Mouse (Mus musculus): ENCODE data around the gene Cep170b.

Gene Cep170b

DNA sequence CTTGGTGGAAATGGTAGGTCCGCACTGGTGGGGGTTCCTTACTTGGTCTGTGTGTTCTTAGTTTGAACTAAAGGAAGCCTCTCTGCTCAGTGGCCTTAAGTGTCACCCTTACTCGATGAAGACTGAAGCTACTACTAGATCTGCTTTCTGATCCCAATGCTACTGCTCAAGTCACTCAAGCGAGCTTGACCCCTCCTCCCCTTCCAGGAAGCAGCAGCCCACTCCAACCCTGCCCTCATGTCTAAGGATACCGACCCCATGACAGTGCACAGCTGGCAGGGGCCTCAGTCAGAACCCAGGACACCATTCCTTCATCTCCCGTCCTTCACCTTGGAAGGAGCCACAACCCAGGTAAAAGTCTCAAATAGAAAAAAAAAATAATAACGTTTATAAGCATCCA lies at the start of gene Cep170b:
TSS of gene Cep170b (plus strand) at position 240 of the 400 bp plus-strand sequence.
- DNase-seq (ENCODE audit: low spot score), result no peak

DNA sequence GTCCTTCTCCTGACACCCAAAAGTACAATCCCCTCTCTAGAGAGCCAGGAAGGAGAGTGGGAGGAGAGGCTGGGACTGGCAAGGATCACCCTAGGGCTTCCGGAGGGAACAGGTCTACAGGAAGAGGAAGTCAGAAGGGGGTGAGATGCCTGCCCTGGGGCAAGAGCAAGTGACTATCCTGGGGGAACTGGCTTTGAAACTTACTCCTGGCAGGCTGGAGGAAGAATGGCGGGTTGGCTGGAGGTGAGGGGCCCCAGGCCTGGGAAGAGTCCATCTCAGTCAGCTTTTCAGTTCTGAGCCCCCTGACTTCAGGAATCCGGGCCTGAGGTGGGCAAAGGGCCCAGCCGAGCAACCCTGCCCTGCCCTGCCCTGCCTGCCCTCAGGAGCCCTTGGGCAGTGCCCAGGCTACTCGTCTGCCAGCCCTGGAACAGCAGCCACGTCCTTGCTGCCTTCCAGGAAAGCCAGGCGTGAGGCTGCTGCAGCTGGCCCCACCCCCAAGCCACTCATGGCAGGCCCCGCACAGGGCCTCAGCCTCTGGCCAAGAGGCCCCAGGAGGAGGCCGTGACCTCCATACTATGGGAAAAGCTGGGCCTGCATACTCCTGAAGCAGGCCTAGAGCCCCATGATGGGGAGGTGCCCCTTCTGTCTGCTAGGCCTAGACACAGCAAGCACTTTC lies 49.4 kb upstream of the Cep170b start:
- DNase-seq (ENCODE audit: low spot score), result no peak

DNA sequence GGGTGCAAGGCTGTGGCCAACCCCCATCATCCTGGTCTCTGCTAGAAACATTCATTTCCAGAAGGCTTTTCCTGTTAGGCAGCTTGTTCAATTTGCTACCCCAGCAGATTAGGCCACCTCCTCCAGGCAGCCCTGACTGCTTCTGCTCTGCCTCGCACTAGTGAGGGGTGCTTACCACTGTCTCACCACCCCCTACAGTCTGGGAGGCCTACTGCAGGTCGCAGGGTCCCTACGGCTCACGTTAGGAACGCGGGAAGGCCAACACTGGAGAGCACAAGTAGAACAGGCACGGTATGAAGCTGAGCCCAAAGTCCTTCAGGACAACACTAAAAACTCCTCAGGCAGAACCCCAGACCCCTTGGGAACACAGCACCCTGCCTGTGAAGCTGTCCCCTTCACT lies 48.4 kb upstream of the Cep170b start:
- no peak for DNase-seq (ENCODE audit: low spot score)

DNA sequence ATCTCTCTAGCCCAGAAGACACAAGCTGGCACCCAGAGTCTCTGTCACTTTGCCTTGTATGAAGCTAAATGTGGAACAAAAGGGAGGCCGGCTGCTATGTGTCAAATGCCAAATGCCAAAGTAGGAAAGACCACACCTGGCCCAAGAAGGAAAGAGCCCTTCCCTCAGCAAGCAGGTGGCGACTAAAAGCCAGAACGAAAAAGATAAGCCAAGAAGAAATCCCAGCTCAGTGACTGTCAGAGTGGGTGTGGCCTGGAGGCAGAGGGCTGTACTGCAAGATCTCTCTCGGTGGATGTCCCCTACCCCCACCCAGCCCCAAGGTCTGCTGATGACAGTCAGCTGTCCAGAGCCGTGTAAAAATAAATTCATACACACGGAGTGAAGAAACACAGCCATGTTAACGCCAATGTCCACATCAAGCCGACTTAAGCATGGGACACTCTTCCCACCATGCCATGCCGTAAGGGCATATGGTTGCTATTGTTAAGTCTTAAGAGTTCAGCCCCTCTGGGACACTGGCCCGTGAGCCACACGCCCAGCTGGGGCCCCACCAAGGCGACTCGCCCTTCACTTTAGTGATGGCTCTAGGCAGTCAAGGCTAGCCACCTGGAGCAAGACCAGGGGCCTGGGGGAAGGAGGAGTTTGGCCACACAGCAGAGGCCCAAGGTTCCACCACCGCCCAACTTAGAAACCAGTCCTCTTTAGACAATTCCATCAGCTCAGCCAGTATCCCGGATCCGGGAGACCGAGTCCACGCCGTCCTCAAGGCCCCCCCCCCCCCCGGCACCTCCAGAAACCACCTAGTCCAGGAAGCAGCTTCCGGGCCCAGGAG lies 47.3 kb upstream of the Cep170b start:
- DNase-seq (ENCODE audit: low spot score), result no peak

GRCm38 (mm10) chr12:112673576-112674091 lies 46.6 kb upstream of the Cep170b start:
- no peak for DNase-seq (ENCODE audit: low spot score)

GRCm38 (mm10) chr12:112674132-112675011 lies 45.9 kb upstream of the Cep170b start, which contains the start of gene Akt1:
Akt1 (minus strand) TSS chr12:112674884.
- peak; percentile 55 for DNase-seq (ENCODE audit: low spot score)

DNA sequence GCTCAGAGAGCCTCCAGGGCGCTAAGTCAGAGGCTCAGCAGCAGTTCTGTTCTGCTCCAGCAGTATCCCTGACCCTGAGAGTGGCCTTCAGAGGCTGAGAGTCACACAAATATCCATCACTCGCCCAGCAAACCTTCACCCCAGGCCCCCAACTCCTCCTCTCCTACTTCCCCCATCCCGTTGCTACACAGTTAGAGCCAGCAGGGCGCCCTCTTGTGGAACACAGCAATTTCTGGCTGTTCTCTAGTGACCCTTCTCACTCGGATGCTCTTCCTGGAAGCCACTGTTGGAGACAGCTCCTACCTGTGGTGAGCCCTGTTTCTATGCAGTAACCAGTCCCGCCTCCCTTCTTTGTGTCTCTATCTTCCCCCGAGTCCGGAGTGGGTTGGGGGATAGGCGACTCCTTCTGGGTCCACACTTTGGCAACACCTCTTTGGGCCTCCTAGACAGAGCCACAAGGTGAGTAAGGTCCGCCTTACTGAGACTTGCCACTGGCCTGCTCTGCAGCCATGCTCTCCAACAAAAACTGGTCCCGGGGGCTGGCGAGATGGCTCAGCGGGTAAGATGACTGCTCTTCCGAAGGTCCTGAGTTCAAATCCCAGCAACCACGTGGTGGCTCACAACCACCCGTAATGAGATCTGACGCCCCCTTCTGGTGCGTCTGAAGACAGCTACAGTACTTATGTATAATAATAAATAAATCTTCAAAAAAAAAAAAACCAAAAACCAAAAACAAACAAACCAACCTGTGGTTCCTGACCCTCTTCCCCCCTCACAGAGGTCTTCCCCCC lies 44.8 kb upstream of the Cep170b start:
- DNase-seq (ENCODE audit: low spot score), result peak; percentile 88

DNA sequence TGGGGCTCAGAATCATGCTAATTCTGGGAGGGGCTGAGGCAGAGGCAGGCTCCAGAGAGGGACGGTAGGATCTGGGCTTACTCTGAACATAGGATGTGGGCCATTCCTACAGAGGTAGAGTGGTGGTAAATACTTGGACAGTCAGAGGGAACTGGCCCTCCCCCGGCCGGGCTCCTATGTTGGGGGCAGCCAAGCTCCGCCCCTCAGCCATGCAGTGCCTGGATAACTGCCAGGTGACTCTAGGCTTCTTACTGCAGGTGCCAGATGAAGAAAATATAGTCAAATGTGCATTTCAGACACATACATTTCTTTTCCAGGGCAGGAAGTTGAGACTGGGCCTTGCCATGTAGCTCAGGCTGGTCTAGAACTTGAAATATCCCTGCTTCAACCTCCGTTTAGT lies 43.2 kb upstream of the Cep170b start:
- DNase-seq (ENCODE audit: low spot score), result no peak

- no peak for DNase-seq (ENCODE audit: low spot score)
Measured at GRCm38 (mm10) chr12:112677943-112678554, 42.2 kb upstream of the Cep170b start.

GRCm38 (mm10) chr12:112678555-112679026 lies 41.7 kb upstream of the Cep170b start, which contains the start of gene Zbtb42:
Zbtb42 (plus strand) TSS chr12:112678828.
- peak; percentile 74 for DNase-seq (ENCODE audit: low spot score)

DNA sequence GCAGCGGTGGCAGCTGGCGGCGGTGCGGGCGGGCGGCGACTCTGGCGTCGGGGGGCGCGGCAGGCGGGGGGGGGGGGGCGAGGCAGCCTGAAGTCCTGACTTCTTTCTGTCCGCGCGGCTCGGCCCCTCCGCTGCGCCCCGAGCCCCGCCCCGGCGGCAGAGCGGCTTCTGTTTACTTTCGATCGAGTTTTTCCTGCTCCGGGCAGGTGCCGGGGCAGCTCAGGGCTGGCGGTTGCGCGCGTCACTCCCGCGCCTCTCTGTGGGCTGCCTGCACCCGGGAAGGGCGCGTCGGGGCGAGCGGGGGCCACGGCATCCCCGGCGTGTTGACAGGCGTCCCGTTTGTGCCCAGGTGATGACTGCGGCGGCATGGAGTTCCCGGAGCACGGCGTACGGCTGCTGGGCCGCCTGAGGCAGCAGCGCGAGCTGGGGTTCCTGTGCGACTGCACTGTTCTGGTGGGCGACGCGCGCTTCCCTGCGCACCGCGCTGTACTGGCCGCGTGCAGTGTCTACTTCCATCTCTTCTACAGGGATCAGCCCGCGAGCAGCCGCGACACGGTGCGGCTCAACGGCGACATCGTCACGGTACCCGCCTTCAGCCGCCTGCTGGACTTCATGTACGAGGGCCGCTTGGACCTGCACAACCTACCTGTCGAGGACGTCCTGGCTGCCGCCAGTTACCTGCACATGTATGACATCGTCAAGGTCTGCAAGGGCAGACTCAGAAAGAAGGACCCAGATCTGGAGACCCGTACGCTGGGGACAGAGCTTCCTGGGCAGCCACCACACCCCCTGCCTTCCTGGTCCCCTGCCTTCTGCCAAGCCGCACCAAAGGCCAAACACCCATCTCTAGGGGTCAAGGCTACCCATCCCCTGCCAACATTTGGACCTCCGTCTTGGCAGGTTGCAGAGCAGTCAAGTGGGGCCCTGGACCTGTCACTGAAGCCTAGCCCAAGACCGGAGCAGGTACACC lies 40.9 kb upstream of the Cep170b start:
- peak; percentile 73 for DNase-seq (ENCODE audit: low spot score)

DNA sequence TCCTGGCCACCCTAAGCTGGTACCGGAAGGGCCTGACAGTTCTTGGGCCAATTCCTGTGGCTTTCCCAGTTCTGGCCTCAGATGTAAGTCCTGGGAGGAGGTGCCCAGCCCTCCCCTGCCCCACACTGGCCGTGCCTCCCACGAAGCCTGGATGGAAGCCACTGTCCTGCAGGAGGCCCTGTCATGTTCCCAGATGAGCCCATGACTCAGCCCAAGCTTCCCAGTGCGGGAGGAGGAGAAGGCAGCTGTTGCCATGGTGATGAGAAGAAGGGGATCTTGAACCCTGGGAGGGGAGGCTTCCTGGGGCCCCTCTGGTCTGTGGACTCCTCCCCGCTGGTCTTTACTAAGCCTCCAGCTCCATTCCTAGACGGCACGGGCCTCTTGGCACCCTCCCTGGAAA lies 36.9 kb upstream of the Cep170b start:
- DNase-seq (ENCODE audit: low spot score), result no peak

GRCm38 (mm10) chr12:112688458-112688857 lies 31.8 kb upstream of the Cep170b start:
- no peak for DNase-seq (ENCODE audit: low spot score)

- peak; percentile 95 for DNase-seq (ENCODE audit: low spot score)
Measured at GRCm38 (mm10) chr12:112693185-112694126, 26.8 kb upstream of the Cep170b start.

GRCm38 (mm10) chr12:112694127-112694475 lies 26.2 kb upstream of the Cep170b start:
- DNase-seq (ENCODE audit: low spot score), result no peak

- no peak for DNase-seq (ENCODE audit: low spot score)
Measured at GRCm38 (mm10) chr12:112696806-112697425, 23.3 kb upstream of the Cep170b start.

- DNase-seq (ENCODE audit: low spot score), result no peak
Measured at GRCm38 (mm10) chr12:112700522-112700921, 19.7 kb upstream of the Cep170b start.

Data from lung, postnatal 25 days (tissue).